Mouse (Mus musculus) cerebellum, adult 8-10 months (tissue): ENCODE data around the gene Nr2e3.
A peak's percentile ranks its signal among the peaks of the same experiment; 100 is the strongest.
"Not testable (repeated sequence)": the region's sequence is repeated elsewhere in the genome, so short reads cannot be mapped to it uniquely, and the experiment has no call there.

Source experiments
- DNase-seq: peaks from one replicate; pipeline ENCODE4 v3.0.0; 2022

Gene Nr2e3

GRCm38 (mm10) chr9:59960559-59960958, at the start of gene Nr2e3:
Gene Nr2e3, minus strand, starts transcription at chr9:59960659.
- no peak for DNase-seq

- DNase-seq = peak; percentile 2
Measured at GRCm38 (mm10) chr9:60008936-60009335, 48.5 kb upstream of the Nr2e3 start.

- DNase-seq = no peak
Measured at GRCm38 (mm10) chr9:60002323-60002722, 41.9 kb upstream of the Nr2e3 start.

- no peak for DNase-seq
Measured at GRCm38 (mm10) chr9:60001444-60001843, 41.0 kb upstream of the Nr2e3 start.

GRCm38 (mm10) chr9:59997725-59998124, 37.3 kb upstream of the Nr2e3 start:
- DNase-seq = no peak

GRCm38 (mm10) chr9:59991407-59991806, 30.9 kb upstream of the Nr2e3 start:
- DNase-seq = no peak

- DNase-seq = peak; percentile 49
Measured at GRCm38 (mm10) chr9:59989864-59990263, 29.4 kb upstream of the Nr2e3 start.

GRCm38 (mm10) chr9:59985900-59986572, 25.6 kb upstream of the Nr2e3 start:
- DNase-seq = no peak

- DNase-seq = no peak
Measured at GRCm38 (mm10) chr9:59981116-59981515, 20.7 kb upstream of the Nr2e3 start.

- no peak for DNase-seq
Measured at GRCm38 (mm10) chr9:59971263-59971662, 10.8 kb upstream of the Nr2e3 start.

- DNase-seq = peak; percentile 45
Measured at GRCm38 (mm10) chr9:59969383-59969782, 8.9 kb upstream of the Nr2e3 start.

GRCm38 (mm10) chr9:59965046-59965445, 4.6 kb upstream of the Nr2e3 start:
- DNase-seq = no peak

- no peak for DNase-seq
Measured at GRCm38 (mm10) chr9:59964367-59964766, 3.9 kb upstream of the Nr2e3 start.

- no peak for DNase-seq
Measured at GRCm38 (mm10) chr9:59961201-59961955, 919 bp upstream of the Nr2e3 start.

- peak; percentile 50 for DNase-seq
Measured at GRCm38 (mm10) chr9:59959276-59959675, 1.2 kb downstream of the Nr2e3 start.

GRCm38 (mm10) chr9:59958115-59958514, 2.3 kb downstream of the Nr2e3 start:
- DNase-seq = not testable (repeated sequence)

GRCm38 (mm10) chr9:59956496-59956895, 4.0 kb downstream of the Nr2e3 start:
- no peak for DNase-seq

GRCm38 (mm10) chr9:59955692-59956091, 4.8 kb downstream of the Nr2e3 start:
- DNase-seq = no peak

- no peak for DNase-seq
Measured at GRCm38 (mm10) chr9:59955199-59955598, 5.3 kb downstream of the Nr2e3 start.

GRCm38 (mm10) chr9:59953556-59953955, 6.9 kb downstream of the Nr2e3 start:
- no peak for DNase-seq

GRCm38 (mm10) chr9:59952515-59953070, 7.9 kb downstream of the Nr2e3 start:
- DNase-seq = no peak

GRCm38 (mm10) chr9:59951943-59952342, 8.5 kb downstream of the Nr2e3 start:
- DNase-seq = no peak

- DNase-seq = no peak
Measured at GRCm38 (mm10) chr9:59951001-59951750, 9.3 kb downstream of the Nr2e3 start.
